8 mouse cellular contexts compared by ENCODE assay signal in genomic region chr9:75306126-75306898, GRCm38 (mm10). TPM values are rescaled to one million over a fixed set of nuclear protein-coding genes. Genes with fewer than 3 reads are reported as not detected.
DNase-seq lines count a peak whose midpoint lies in the region; ATAC-seq and TF ChIP-seq lines count a peak whose summit lies in the region.

Gene Gnb5, plus strand, starts transcription at chr9:75306288.

- no peak within 1 kb of the TSS for H3K27ac ChIP-seq in kidney, postnatal 0 days
- no peak within 1 kb of the TSS for H3K27ac ChIP-seq in heart, embryonic 13.5 days (replicated peaks)
- no peak within 1 kb of the TSS for H3K27ac ChIP-seq in stomach, postnatal 0 days (replicated peaks)

- no peak for TF ChIP-seq EP300 in stomach, postnatal 0 days (optimal IDR thresholded peaks at IDR 0.05)

- DNase-seq in kidney, postnatal 0 days (ENCODE audit: low spot score): no peak
- no peak for DNase-seq in kidney, postnatal 36 days
- DNase-seq in cerebellum, adult 8-10 months: peak; percentile 88
- no peak for DNase-seq in left cerebral cortex, postnatal 10 days (ENCODE audit: extremely low spot score in 1 of 2, low spot score in 2 of 2)
- no peak for DNase-seq in stomach, postnatal 0 days (ENCODE audit: low spot score)
- DNase-seq in Muller cell, postnatal 12 days (ENCODE audit: inconsistent ontology term): no peak
- DNase-seq in right cerebral cortex, postnatal 36 days (ENCODE audit: low spot score in 2 of 2): no peak

- H3K4me1 ChIP-seq in kidney, postnatal 0 days (replicated peaks; ENCODE audit: insufficient read depth, low read length): no peaks in the 10 kb centered on the region
- H3K4me1 ChIP-seq in heart, embryonic 13.5 days: peaks cover 8% of the 10 kb centered on the region; the same call in 1 of the 2 replicates
- H3K4me1 ChIP-seq in stomach, postnatal 0 days (replicated peaks; ENCODE audit: control insufficient read depth, insufficient read depth): no peaks in the 10 kb centered on the region

- no peak within 1 kb of the TSS for H3K4me2 ChIP-seq in kidney, postnatal 0 days (ENCODE audit: low read length)
- no peak within 1 kb of the TSS for H3K4me2 ChIP-seq in heart, embryonic 13.5 days
- H3K4me2 ChIP-seq in stomach, postnatal 0 days (replicated peaks; ENCODE audit: low read depth): no peak within 1 kb of the TSS

- no peak within 1 kb of the TSS for H3K9ac ChIP-seq in kidney, postnatal 0 days (ENCODE audit: low read depth, low read length)
- H3K9ac ChIP-seq in heart, embryonic 13.5 days: no peak within 1 kb of the TSS
- H3K9ac ChIP-seq in stomach, postnatal 0 days (ENCODE audit: low read length): no peak within 1 kb of the TSS

- 80% methylated on average over 11 of the region's 11 CpGs for WGBS in kidney, postnatal 0 days
- WGBS in heart, embryonic 13.5 days: 70% methylated on average over 11 of the region's 11 CpGs
- WGBS in stomach, postnatal 0 days: 77% methylated on average over 11 of the region's 11 CpGs

- H3K4me3 ChIP-seq in kidney, postnatal 0 days (replicated peaks; ENCODE audit: low read depth, low read length): no peak within 1 kb of the TSS
- no peak within 1 kb of the TSS for H3K4me3 ChIP-seq in heart, embryonic 13.5 days
- no peak within 1 kb of the TSS for H3K4me3 ChIP-seq in stomach, postnatal 0 days (ENCODE audit: low read depth, low read length)

- H3K9me3 ChIP-seq in kidney, postnatal 0 days (replicated peaks; ENCODE audit: low read length): no peaks in the 10 kb centered on the region
- no peaks in the 10 kb centered on the region for H3K9me3 ChIP-seq in heart, embryonic 13.5 days
- H3K9me3 ChIP-seq in stomach, postnatal 0 days (ENCODE audit: control insufficient read depth, low read length): no peaks in the 10 kb centered on the region

- H3K27me3 ChIP-seq in kidney, postnatal 0 days (ENCODE audit: insufficient read depth, low read length): no peaks in the 10 kb centered on the region
- no peaks in the 10 kb centered on the region for H3K27me3 ChIP-seq in heart, embryonic 13.5 days (replicated peaks)
- no peaks in the 10 kb centered on the region for H3K27me3 ChIP-seq in stomach, postnatal 0 days (ENCODE audit: control insufficient read depth, insufficient read depth, low read length)

- no peak for ATAC-seq in kidney, postnatal 0 days (replicated peaks; ENCODE audit: low FRiP score, low read depth)
- no peak for ATAC-seq in heart, embryonic 13.5 days (ENCODE audit: extremely low read depth, insufficient number of reproducible peaks, low FRiP score, low TSS enrichment)
- ATAC-seq in stomach, postnatal 0 days (ENCODE audit: low FRiP score, low TSS enrichment): no peak

- no peak for TF ChIP-seq CTCF in kidney, postnatal 0 days (IDR thresholded peaks at IDR 0.05; ENCODE audit: low read depth)
- no peak for TF ChIP-seq CTCF in stomach, postnatal 0 days (IDR thresholded peaks at IDR 0.05; ENCODE audit: low read depth)

- intact Hi-C loops in left cerebral cortex, postnatal 10 days (cut with DNase I): no loop called here

- no peaks in the 10 kb centered on the region for H3K36me3 ChIP-seq in kidney, postnatal 0 days (ENCODE audit: insufficient read depth, low read length)
- no peaks in the 10 kb centered on the region for H3K36me3 ChIP-seq in heart, embryonic 13.5 days
- no peaks in the 10 kb centered on the region for H3K36me3 ChIP-seq in stomach, postnatal 0 days (ENCODE audit: control insufficient read depth, insufficient read depth, low read length)

RNA-seq across cellular contexts. Expression of gene Gnb5, which starts in this region (rescaled TPM):
- polyA plus RNA-seq in kidney, postnatal 0 days (2015; fragmentation: Nextera tagmentation; extraction: Ambion mirVana): 35.0 and 37.6 TPM in 2 replicates
- polyA plus RNA-seq in heart, embryonic 13.5 days (2015; fragmentation: Nextera tagmentation; extraction: Ambion mirVana): 47.6 and 55.3 TPM in 2 replicates
- 100 to 1,000 TPM; 115 to 125 TPM for total RNA-seq in left cerebral cortex, postnatal 10 days (2021)
- 16.1 and 17.5 TPM in 2 replicates for polyA plus RNA-seq in stomach, postnatal 0 days (2015; fragmentation: Nextera tagmentation; extraction: Ambion mirVana)
